Mouse (Mus musculus): ENCODE results near the gene Lpcat2.

Gene Lpcat2

GRCm38 (mm10) chr8:92908448-92908847, 53.3 kb downstream of the Lpcat2 start:
- no peak for DNase-seq (ENCODE audit: low spot score in 2 of 2)

- no peak for DNase-seq (ENCODE audit: low spot score in 2 of 2)
Observed at GRCm38 (mm10) chr8:92911477-92911876, 56.3 kb downstream of the Lpcat2 start.

- no peak for DNase-seq (ENCODE audit: low spot score in 2 of 2)
Observed at GRCm38 (mm10) chr8:92913396-92913795, 58.3 kb downstream of the Lpcat2 start.

- no peak for DNase-seq (ENCODE audit: low spot score in 2 of 2)
Observed at GRCm38 (mm10) chr8:92916082-92916481, 60.9 kb downstream of the Lpcat2 start.

- no peak for DNase-seq (ENCODE audit: low spot score in 2 of 2)
Observed at GRCm38 (mm10) chr8:92921768-92922167, 66.6 kb downstream of the Lpcat2 start.

- no peak for DNase-seq (ENCODE audit: low spot score in 2 of 2)
Observed at GRCm38 (mm10) chr8:92928986-92929385, 73.8 kb downstream of the Lpcat2 start.

GRCm38 (mm10) chr8:92938056-92938455, 82.9 kb downstream of the Lpcat2 start:
- no peak for DNase-seq (ENCODE audit: low spot score in 2 of 2)

GRCm38 (mm10) chr8:92949071-92949470, 93.9 kb downstream of the Lpcat2 start:
- DNase-seq (ENCODE audit: low spot score in 2 of 2): no peak

GRCm38 (mm10) chr8:92950639-92951371, 95.7 kb downstream of the Lpcat2 start:
- no peak for DNase-seq (ENCODE audit: low spot score in 2 of 2)

- DNase-seq (ENCODE audit: low spot score in 2 of 2): no peak
Observed at GRCm38 (mm10) chr8:92954044-92954443, 98.9 kb downstream of the Lpcat2 start.

GRCm38 (mm10) chr8:92959779-92960178, 104.6 kb downstream of the Lpcat2 start, which contains the start of gene Slc6a2:
Gene Slc6a2 (plus strand): TSS chr8:92960079.
- no peak for DNase-seq (ENCODE audit: low spot score in 2 of 2)

GRCm38 (mm10) chr8:92960451-92960911, 105.3 kb downstream of the Lpcat2 start:
- no peak for DNase-seq (ENCODE audit: low spot score in 2 of 2)

GRCm38 (mm10) chr8:92961088-92961487, 105.9 kb downstream of the Lpcat2 start:
- DNase-seq (ENCODE audit: low spot score in 2 of 2): no peak

GRCm38 (mm10) chr8:92964556-92964955, 109.4 kb downstream of the Lpcat2 start:
- DNase-seq (ENCODE audit: low spot score in 2 of 2): no peak

All from natural killer cell, adult 2 months (primary cell).